Mouse (Mus musculus) spleen, postnatal 4 days (tissue): ENCODE results near the gene Olfr90.

Source experiments
- DNase-seq, 2 experiments: peaks; one replicate each; pipeline ENCODE4 v3.0.0; 2022; ENCODE audit warnings: low spot score in 2 of 2

Olfr90 gene

GRCm38 (mm10) chr17:37061435-37061834 lies 26.9 kb downstream of the Olfr90 start:
- no peak for DNase-seq

- DNase-seq: no peak
Observed at GRCm38 (mm10) chr17:37056957-37057356, 31.3 kb downstream of the Olfr90 start.

- DNase-seq: no peak
Observed at GRCm38 (mm10) chr17:37051745-37052144, 36.6 kb downstream of the Olfr90 start.

GRCm38 (mm10) chr17:37050876-37051275 lies 37.4 kb downstream of the Olfr90 start:
- DNase-seq: no peak

- peak in 1 of 2 experiments; percentile 64 for DNase-seq
Observed at GRCm38 (mm10) chr17:37050399-37050798, 37.9 kb downstream of the Olfr90 start.

GRCm38 (mm10) chr17:37049570-37050310 lies 38.6 kb downstream of the Olfr90 start:
- DNase-seq: peak in 1 of 2 experiments; percentile 74

GRCm38 (mm10) chr17:37048383-37048782 lies 39.9 kb downstream of the Olfr90 start:
- no peak for DNase-seq

- no peak for DNase-seq
Observed at GRCm38 (mm10) chr17:37047981-37048380, 40.3 kb downstream of the Olfr90 start.

- DNase-seq: no peak
Observed at GRCm38 (mm10) chr17:37047332-37047976, 40.8 kb downstream of the Olfr90 start.

GRCm38 (mm10) chr17:37046312-37047112 lies 41.8 kb downstream of the Olfr90 start:
- peak in 1 of 2 experiments; percentile 67 for DNase-seq

GRCm38 (mm10) chr17:37045611-37046311 lies 42.5 kb downstream of the Olfr90 start, which contains the start of gene Gabbr1:
TSS of gene Gabbr1 (plus strand) at chr17:37045966.
- DNase-seq: peak; percentile 33 to 73

- no peak for DNase-seq
Observed at GRCm38 (mm10) chr17:37044651-37045244, 43.6 kb downstream of the Olfr90 start.

- DNase-seq: no peak
Observed at GRCm38 (mm10) chr17:37039127-37039894, 49.0 kb downstream of the Olfr90 start.
